Mouse (Mus musculus) limb, embryonic 12.5 days (tissue): Measurements from ENCODE around the gene Eif4enif1. TPM values are rescaled to one million over a fixed set of nuclear protein-coding genes. Genes with fewer than 3 reads are reported as not detected.
A peak's percentile ranks its signal among the peaks of the same experiment; 100 is the strongest.

ENCODE experiments used
- ATAC-seq: fragments of 200-750 bp; cut with Nextera tagmentation; 2 replicates; pipeline ENCODE4 v1.8.0; 2017; ENCODE audit warnings: low read depth, moderate TSS enrichment; ENCODE audit not compliant: insufficient number of reproducible peaks, insufficient read depth, low FRiP score, low TSS enrichment
- H3K27ac ChIP-seq: fragments of 300-500 bp; sonication (generic); 2 replicates; pipeline ENCODE4 v1.5.1; 2016; ENCODE audit warnings: mild to moderate bottlenecking, moderate library complexity
- H3K27me3 ChIP-seq: fragments of 300-500 bp; sonication (generic); 2 replicates; pipeline ENCODE4 v1.6.1; 2016; ENCODE audit warnings: mild to moderate bottlenecking, moderate library complexity
- H3K36me3 ChIP-seq: fragments of 300-500 bp; sonication (generic); 2 replicates; pipeline ENCODE4 v1.6.1; 2016; ENCODE audit warnings: mild to moderate bottlenecking, moderate library complexity
- H3K4me1 ChIP-seq: fragments of 300-500 bp; sonication (generic); replicated peaks from 2 replicates; pipeline ENCODE4 v1.6.1; 2016
- H3K4me2 ChIP-seq: fragments of 300-500 bp; sonication (generic); 2 replicates; pipeline ENCODE4 v1.6.1; 2016; ENCODE audit warnings: mild to moderate bottlenecking, moderate library complexity
- H3K4me3 ChIP-seq: fragments of 300-500 bp; sonication (generic); replicated peaks from 2 replicates; pipeline ENCODE4 v1.5.1; 2016; ENCODE audit warnings: mild to moderate bottlenecking
- H3K9ac ChIP-seq: fragments of 300-500 bp; sonication (generic); replicated peaks from 2 replicates; pipeline ENCODE4 v1.6.1; 2016; ENCODE audit warnings: mild to moderate bottlenecking, moderate library complexity
- H3K9me3 ChIP-seq: fragments of 300-500 bp; sonication (generic); 2 replicates; pipeline ENCODE4 v1.6.1; 2016; ENCODE audit warnings: mild to moderate bottlenecking, moderate library complexity
- WGBS: fragments of 180-500 bp; shearing (Covaris S2); methylation state at CpG from one replicate; pipeline ENCODE4 v1.1.7; 2016; 5-methylcytosine and 5-hydroxymethylcytosine counted together
- polyA plus RNA-seq: library from polyadenylated mRNA; unstranded; fragments of >200 nt; fragmentation: Nextera tagmentation; extraction: Ambion mirVana; gene quantifications from 2 replicates; pipeline ENCODE4 v1.2.1, GENCODE M21; 2016

The Eif4enif1 gene
- polyA plus RNA-seq, 1 experiment from 2014 or later = 80.7 TPM

DNA sequence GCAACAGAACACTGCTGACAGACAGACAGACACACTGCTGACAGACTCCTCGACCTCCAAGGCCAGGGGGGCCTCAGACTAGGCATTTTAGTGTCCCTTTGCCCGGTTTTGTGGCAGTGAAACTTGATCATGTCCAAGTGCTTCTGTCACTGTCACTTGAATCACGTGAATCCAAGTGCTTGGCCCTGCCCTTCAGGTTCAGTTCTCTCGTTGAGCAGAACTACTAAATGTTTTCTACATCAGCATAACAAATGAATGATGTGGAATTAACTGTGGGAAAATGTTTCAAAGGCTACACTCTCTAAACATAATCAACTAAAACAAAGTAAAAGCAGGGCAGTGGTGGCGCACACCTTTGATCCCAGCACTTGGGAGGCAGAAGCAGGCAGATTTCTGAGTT is 76.2 kb downstream of the Eif4enif1 start:
- H3K4me3 ChIP-seq = no peak overlapping the region
- no peak overlapping the region for H3K4me2 ChIP-seq
- WGBS = 61% methylated on average over 5 of the region's 5 CpGs
- H3K9me3 ChIP-seq = 0 out of 2 replicates have a peak, but pooled peaks cover 8% of the 10 kb centered on the region
- no peaks in the 10 kb centered on the region for H3K36me3 ChIP-seq
- no peaks in the 10 kb centered on the region for H3K4me1 ChIP-seq
- no peak overlapping the region for H3K27ac ChIP-seq
- no peak overlapping the region for H3K9ac ChIP-seq
- H3K27me3 ChIP-seq = no peaks in the 10 kb centered on the region
- no peak for ATAC-seq

- ATAC-seq = no peak
- H3K36me3 ChIP-seq = no peaks in the 10 kb centered on the region
- H3K4me2 ChIP-seq = no peak overlapping the region
- no peak overlapping the region for H3K27ac ChIP-seq
- H3K27me3 ChIP-seq = no peaks in the 10 kb centered on the region
- no peak overlapping the region for H3K4me3 ChIP-seq
- H3K9ac ChIP-seq = no peak overlapping the region
- 82% methylated on average over 2 of the region's 2 CpGs for WGBS
- H3K9me3 ChIP-seq = 0 out of 2 replicates have a peak, but pooled peaks cover 8% of the 10 kb centered on the region
- H3K4me1 ChIP-seq = no peaks in the 10 kb centered on the region
These were observed 77.5 kb downstream of the Eif4enif1 start for GRCm38 (mm10) chr11:3279729-3280128.

DNA sequence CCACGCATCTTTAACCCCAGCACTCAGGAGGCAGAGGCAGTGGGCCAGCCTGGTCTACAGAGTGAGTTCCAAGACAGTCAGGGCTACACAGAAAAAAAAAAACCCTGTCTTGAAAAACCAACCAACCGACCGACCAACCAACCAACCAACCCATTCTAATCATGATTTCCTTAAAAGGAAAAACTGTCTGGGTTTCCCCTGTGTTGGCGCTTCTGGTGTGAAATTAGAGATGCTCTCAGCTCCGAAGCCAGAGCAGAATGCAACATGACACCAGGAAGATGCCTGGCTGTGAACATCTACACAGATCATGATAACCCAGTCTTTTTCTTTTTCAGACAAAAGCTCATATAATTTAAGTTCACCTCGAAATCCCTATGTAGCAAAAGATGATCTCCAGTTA is 80.7 kb downstream of the Eif4enif1 start:
- Histone ChIP-seq H3K4me1 (peaks cover 6% of the 10 kb centered on the region), H3K9ac (no peak overlapping the region), H3K36me3 (no peaks in the 10 kb centered on the region), H3K27ac (no peak overlapping the region), H3K4me3 (no peak overlapping the region), H3K27me3 (no peaks in the 10 kb centered on the region), H3K4me2 (no peak overlapping the region), H3K9me3 (0 out of 2 replicates have a peak, but pooled peaks cover 8% of the 10 kb centered on the region)
- WGBS = 81% methylated on average over 6 of the region's 6 CpGs
- no peak for ATAC-seq

- Histone ChIP-seq H3K9me3 (0 out of 2 replicates have a peak, but pooled peaks cover 8% of the 10 kb centered on the region), H3K4me3 (no peak overlapping the region), H3K36me3 (no peaks in the 10 kb centered on the region), H3K27me3 (no peaks in the 10 kb centered on the region), H3K4me1 (peaks cover 11% of the 10 kb centered on the region), H3K4me2 (no peak overlapping the region), H3K27ac (no peak overlapping the region), H3K9ac (no peak overlapping the region)
- 90% methylated on average over 6 of the region's 6 CpGs for WGBS
- ATAC-seq = no peak
These were observed 81.5 kb downstream of the Eif4enif1 start for GRCm38 (mm10) chr11:3283645-3284044.

DNA sequence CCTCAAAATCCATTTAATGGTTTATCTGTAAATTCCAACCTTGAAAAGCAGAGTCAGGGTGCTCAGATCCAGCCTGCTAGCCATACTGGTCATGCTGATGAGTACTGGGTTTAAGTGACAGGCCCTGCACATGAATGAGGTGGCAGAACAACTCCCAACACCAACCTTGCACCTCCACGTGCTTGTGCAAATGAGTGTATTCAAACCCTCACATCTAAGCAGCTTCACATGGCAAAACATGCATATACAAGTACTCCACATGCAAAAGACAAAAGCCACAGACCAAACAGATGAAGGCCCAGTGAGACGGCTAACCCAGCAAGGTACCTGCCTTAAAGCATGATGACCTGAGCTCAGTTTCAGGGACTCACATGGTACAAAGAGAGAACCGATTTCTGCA is 83.7 kb downstream of the Eif4enif1 start:
- Histone ChIP-seq H3K4me3 (no peak overlapping the region), H3K27me3 (no peaks in the 10 kb centered on the region), H3K27ac (no peak overlapping the region), H3K9ac (no peak overlapping the region), H3K9me3 (0 out of 2 replicates have a peak, but pooled peaks cover 6% of the 10 kb centered on the region), H3K36me3 (no peaks in the 10 kb centered on the region), H3K4me1 (peaks cover 11% of the 10 kb centered on the region), H3K4me2 (no peak overlapping the region)
- 82% methylated on average over 3 of the region's 3 CpGs for WGBS
- no peak for ATAC-seq

DNA sequence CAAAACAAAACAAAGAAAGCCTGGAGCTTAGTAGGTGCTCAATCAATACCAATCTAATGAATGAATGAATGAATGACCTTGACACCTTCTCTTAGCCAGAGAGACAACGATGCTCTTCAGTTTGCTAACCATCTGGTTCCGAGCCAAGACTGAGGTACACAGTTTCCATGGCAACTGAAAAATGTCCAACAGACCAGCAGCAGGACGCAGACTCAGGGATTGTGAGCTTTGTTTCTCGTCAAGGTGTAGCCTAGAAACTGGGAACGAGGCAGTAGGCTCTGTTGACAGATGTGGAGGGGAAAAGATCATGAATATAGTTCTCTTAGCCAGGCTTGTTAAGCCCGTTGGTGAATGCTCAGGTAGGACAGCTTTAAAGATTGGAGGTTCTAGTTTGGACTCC is 84.9 kb downstream of the Eif4enif1 start:
- 55% methylated on average over 6 of the region's 6 CpGs for WGBS
- H3K4me1 ChIP-seq = peaks cover 16% of the 10 kb centered on the region
- no peaks in the 10 kb centered on the region for H3K9me3 ChIP-seq
- no peaks in the 10 kb centered on the region; the same call in 1 of the 2 replicates for H3K36me3 ChIP-seq
- no peak overlapping the region for H3K27ac ChIP-seq
- no peak overlapping the region for H3K9ac ChIP-seq
- no peak overlapping the region for H3K4me3 ChIP-seq
- ATAC-seq = no peak
- no peaks in the 10 kb centered on the region for H3K27me3 ChIP-seq
- H3K4me2 ChIP-seq = no peak overlapping the region

DNA sequence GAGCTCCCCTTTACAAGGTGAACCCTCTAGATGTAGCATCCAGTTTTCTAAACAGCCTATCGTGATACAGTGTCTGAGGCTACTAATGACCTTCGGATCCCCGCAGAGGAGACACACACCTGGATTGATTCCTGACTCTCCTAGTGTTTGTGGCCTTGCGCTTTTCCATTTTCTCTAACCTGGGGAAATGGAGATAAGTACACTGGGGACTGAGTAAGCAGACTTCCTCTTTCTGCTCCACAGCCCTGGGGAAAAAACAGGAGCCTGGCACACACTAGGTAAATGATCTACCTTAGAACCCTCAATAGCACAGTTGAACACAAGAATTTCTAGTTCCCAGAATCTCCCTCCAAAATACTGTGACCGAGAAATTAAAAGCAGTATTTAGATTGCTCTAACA is 85.7 kb downstream of the Eif4enif1 start:
- Histone ChIP-seq H3K36me3 (peaks cover 4% of the 10 kb centered on the region), H3K27ac (peak overlapping the region; percentile 100; the same call in 1 of the 2 replicates), H3K9ac (peak overlapping the region; percentile 97), H3K27me3 (no peaks in the 10 kb centered on the region), H3K4me1 (peaks cover 19% of the 10 kb centered on the region), H3K9me3 (no peaks in the 10 kb centered on the region), H3K4me2 (peak overlapping the region; percentile 100), H3K4me3 (peak overlapping the region; percentile 86)
- 67% methylated on average over 5 of the region's 5 CpGs for WGBS
- ATAC-seq = no peak

DNA sequence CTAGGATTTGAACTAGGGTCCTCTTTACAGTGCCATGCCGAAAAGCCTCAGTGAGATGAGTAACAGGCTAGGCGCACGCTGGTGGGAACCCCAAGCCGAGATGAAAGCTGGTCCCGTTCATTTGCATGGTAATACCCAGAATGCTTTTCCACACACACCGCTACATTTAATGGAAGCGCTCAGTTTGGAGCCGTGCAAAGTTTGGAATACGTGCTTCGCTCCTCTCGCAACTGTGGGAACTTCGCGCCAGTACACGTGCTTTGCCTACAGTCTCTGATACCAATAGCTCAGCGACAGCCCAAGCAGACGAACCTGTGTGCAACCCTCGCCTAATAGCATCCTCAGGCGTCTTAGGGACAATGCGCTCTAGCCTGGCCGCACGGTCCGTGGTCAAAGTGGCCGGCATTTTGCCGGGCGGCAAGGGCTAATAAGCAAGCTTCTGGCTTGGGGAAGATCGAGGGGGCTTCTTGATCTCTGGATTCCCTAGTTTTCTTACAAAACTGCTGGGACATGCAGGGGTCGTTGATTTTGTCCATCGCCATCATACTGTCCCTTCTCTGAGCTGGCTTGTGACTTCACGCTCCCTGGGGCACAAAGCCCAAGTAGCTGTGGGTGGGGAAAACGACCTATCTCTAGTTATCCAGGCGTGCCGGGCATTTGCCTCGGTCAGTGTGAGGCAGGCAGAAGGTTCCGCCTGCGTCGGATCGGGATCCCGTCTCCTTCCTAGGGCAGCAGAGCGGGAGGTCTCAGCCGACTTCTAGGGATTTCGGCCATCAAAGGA is 86.5 kb downstream of the Eif4enif1 start, which contains the start of gene Patz1:
Patz1 (plus strand) TSS at position 354 of the 781 bp plus-strand sequence.
- Histone ChIP-seq H3K4me2 (peak within 1 kb of the TSS; percentile 100), H3K27ac (peak within 1 kb of the TSS; percentile 100), H3K9me3 (no peaks in the 10 kb centered on the region), H3K9ac (peak within 1 kb of the TSS; percentile 97), H3K4me3 (peak within 1 kb of the TSS; percentile 86), H3K36me3 (peaks cover 12% of the 10 kb centered on the region), H3K4me1 (peaks cover 27% of the 10 kb centered on the region), H3K27me3 (no peaks in the 10 kb centered on the region)
- under 1% methylated on average over 41 of the region's 41 CpGs for WGBS
- ATAC-seq = peak; percentile 16

DNA sequence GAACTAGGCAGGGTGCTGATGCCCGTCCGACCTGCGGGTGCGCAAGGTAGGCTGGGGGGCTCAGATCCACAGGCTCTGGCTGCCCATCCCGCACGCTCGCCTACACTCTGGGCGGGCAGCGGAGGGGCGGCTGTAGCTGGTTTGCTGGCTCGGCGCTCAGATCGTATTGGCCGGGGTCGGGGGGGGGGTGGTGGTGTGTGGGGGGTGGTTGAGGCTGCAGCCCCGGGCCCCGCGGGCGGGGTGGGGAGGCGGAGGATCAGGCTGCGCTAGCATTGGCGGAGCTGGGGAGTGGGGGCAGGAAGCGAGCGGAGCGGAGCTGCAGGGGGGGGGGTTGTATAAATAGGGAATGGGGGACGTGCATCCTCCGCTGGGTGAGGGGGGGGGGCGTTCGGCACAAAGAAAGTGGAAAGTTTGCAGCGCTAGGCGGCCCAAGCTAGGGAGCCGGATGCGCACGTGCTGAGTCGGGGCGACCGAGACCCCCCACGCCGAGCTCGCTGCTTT is 87.2 kb downstream of the Eif4enif1 start:
- H3K4me3 ChIP-seq = peak overlapping the region; percentile 86
- peak overlapping the region; percentile 100 for H3K27ac ChIP-seq
- peaks cover 34% of the 10 kb centered on the region for H3K4me1 ChIP-seq
- 1% methylated on average over 38 of the region's 40 CpGs for WGBS
- no peaks in the 10 kb centered on the region for H3K9me3 ChIP-seq
- peaks cover 18% of the 10 kb centered on the region for H3K36me3 ChIP-seq
- ATAC-seq = peak; percentile 82
- H3K9ac ChIP-seq = peak overlapping the region; percentile 97
- peak overlapping the region; percentile 100 for H3K4me2 ChIP-seq
- H3K27me3 ChIP-seq = no peaks in the 10 kb centered on the region

- peak overlapping the region; percentile 97 for H3K9ac ChIP-seq
- peak overlapping the region; percentile 86 for H3K4me3 ChIP-seq
- H3K4me2 ChIP-seq = peak overlapping the region; percentile 100
- H3K27ac ChIP-seq = peak overlapping the region; percentile 100
- peaks cover 40% of the 10 kb centered on the region for H3K4me1 ChIP-seq
- peak; percentile 52 for ATAC-seq
- no peaks in the 10 kb centered on the region for H3K9me3 ChIP-seq
- no peaks in the 10 kb centered on the region for H3K27me3 ChIP-seq
- under 1% methylated on average over 80 of the region's 92 CpGs for WGBS
- H3K36me3 ChIP-seq = peaks cover 25% of the 10 kb centered on the region
These were observed 87.8 kb downstream of the Eif4enif1 start for GRCm38 (mm10) chr11:3289803-3290639.
